Mouse (Mus musculus) lung, adult 2 months (tissue): ENCODE measurements at regions not wholly inside any gene's neighbourhood (a gene's known extent, or its start where the extent isn't known, plus 50 kb on each side); places are given as distances from the start of the nearest gene placed in this dataset.
A peak's percentile ranks its signal among the peaks of the same experiment; 100 is the strongest.

ENCODE experiments used
- CTCF ChIP-seq: fragments of 200-500 bp; IDR thresholded peaks from 2 replicates; pipeline ENCODE4 v1.5.1; 2011; ENCODE audit warnings: mild to moderate bottlenecking, low read length, control low read depth; ENCODE audit not compliant: insufficient read depth
- POLR2A ChIP-seq: fragments of 200-500 bp; IDR thresholded peaks from 2 replicates; pipeline ENCODE4 v1.6.1; 2011; ENCODE audit warnings: low read depth, mild to moderate bottlenecking, control low read depth, low read length, borderline replicate concordance; ENCODE audit errors: extremely low read depth

DNA sequence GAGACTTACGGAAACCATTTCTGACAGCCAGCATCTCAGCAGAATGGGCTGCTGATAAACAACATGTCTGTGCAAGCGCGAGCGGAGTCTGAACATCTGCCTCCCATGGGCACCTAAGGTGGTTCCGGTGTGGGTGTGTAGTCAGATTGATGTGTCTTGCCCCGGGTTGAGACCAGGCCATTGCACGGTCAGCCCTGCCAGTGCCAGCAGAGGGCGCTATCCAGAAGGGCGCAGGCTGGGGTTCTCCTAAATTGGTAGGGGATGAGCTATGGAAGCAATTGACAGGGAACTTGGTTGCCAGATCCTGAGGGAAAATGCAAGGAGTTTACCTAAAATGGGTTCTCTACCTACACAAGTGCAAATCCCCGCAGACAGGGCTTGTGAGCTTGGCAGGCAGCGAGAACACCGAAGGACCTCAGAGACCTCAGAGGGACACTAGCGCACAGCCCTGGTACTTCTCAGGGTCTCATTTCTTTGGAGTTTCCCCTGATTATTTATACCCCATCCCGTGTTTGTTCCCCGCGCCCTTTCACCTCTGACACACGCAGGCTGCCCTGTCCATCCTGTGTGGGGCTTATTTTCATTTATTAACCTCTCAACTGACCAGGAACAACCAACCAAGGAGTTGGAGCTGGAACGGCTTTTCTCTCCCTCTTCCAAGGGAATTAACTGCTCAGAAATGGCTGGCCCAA, 81.0 kb downstream of the Cxcl12 start:
- TF ChIP-seq CTCF (peak; percentile 25; the same call in 1 of the 2 replicates), POLR2A (no peak)
